Mouse (Mus musculus): Measurements from ENCODE around the gene Rcl1.

DNA sequence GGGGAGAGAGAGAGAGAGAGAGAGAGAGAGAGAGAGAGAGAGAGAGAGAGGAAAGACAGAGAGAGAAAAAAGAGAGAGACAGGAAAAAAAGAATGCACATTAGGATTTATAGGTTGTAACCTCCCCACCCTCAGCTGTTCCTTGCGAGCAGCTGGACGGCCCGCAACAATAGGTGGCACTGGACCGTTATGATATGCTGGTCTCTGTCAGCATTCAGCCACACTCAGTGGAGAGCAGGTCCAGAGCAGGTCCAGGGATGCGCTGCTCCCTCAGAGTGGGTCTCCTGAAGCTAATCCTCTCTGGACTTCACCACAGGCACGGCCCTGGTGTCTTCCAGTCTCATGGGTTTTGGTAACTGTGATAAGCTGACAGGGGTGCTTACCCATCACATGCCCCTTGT is 15.6 kb downstream of the Rcl1 start:
- TF ChIP-seq MAFK (IDR thresholded peaks at IDR 0.05; ENCODE audit: insufficient read depth, low read depth, low read length) (no peak), ZC3H11A (IDR thresholded peaks at IDR 0.05; ENCODE audit: borderline replicate concordance, low read depth, low read length) (no peak), HCFC1 (IDR thresholded peaks at IDR 0.05; ENCODE audit: borderline replicate concordance, insufficient read depth, low read length) (no peak), CHD2 (IDR thresholded peaks at IDR 0.05; ENCODE audit: low read depth, low read length) (no peak), ZNF384 (IDR thresholded peaks at IDR 0.05; ENCODE audit: low read depth, low read length) (no peak)
